Mouse (Mus musculus) ovary, postnatal 10 days (tissue): ENCODE results near the gene Col8a1.

ENCODE experiments used
- DNase-seq: peaks from one replicate; pipeline ENCODE4 v3.0.0; 2022; ENCODE audit warnings: low spot score

Col8a1 gene

GRCm38 (mm10) chr16:57754526-57755125, at the start of gene Col8a1:
Gene Col8a1, minus strand, starts transcription at chr16:57754737.
- DNase-seq: no peak

GRCm38 (mm10) chr16:57801886-57802285, 47.3 kb upstream of the Col8a1 start:
- no peak for DNase-seq

- DNase-seq: no peak
Measured at GRCm38 (mm10) chr16:57796321-57796720, 41.8 kb upstream of the Col8a1 start.

GRCm38 (mm10) chr16:57779011-57779410, 24.5 kb upstream of the Col8a1 start:
- DNase-seq: no peak

- no peak for DNase-seq
Measured at GRCm38 (mm10) chr16:57765615-57766014, 11.1 kb upstream of the Col8a1 start.

- DNase-seq: no peak
Measured at GRCm38 (mm10) chr16:57759862-57760261, 5.3 kb upstream of the Col8a1 start.

GRCm38 (mm10) chr16:57755708-57756107, 1.2 kb upstream of the Col8a1 start:
- DNase-seq: no peak

- DNase-seq: no peak
Measured at GRCm38 (mm10) chr16:57755241-57755640, 704 bp upstream of the Col8a1 start.

- no peak for DNase-seq
Measured at GRCm38 (mm10) chr16:57753539-57754280, 827 bp downstream of the Col8a1 start.

- no peak for DNase-seq
Measured at GRCm38 (mm10) chr16:57750549-57750948, 4.0 kb downstream of the Col8a1 start.

- DNase-seq: no peak
Measured at GRCm38 (mm10) chr16:57748093-57748492, 6.4 kb downstream of the Col8a1 start.

GRCm38 (mm10) chr16:57747357-57748056, 7.0 kb downstream of the Col8a1 start:
- DNase-seq: no peak

- DNase-seq: no peak
Measured at GRCm38 (mm10) chr16:57740169-57740568, 14.4 kb downstream of the Col8a1 start.

GRCm38 (mm10) chr16:57734942-57735341, 19.6 kb downstream of the Col8a1 start:
- DNase-seq: no peak

GRCm38 (mm10) chr16:57733545-57733944, 21.0 kb downstream of the Col8a1 start:
- DNase-seq: no peak

- no peak for DNase-seq
Measured at GRCm38 (mm10) chr16:57733139-57733538, 21.4 kb downstream of the Col8a1 start.

- DNase-seq: no peak
Measured at GRCm38 (mm10) chr16:57724978-57725377, 29.6 kb downstream of the Col8a1 start.

- no peak for DNase-seq
Measured at GRCm38 (mm10) chr16:57718982-57719381, 35.6 kb downstream of the Col8a1 start.

GRCm38 (mm10) chr16:57698733-57699132, 55.8 kb downstream of the Col8a1 start:
- no peak for DNase-seq

- DNase-seq: no peak
Measured at GRCm38 (mm10) chr16:57694694-57695093, 59.8 kb downstream of the Col8a1 start.

- no peak for DNase-seq
Measured at GRCm38 (mm10) chr16:57693906-57694522, 60.5 kb downstream of the Col8a1 start.

- no peak for DNase-seq
Measured at GRCm38 (mm10) chr16:57685790-57686399, 68.6 kb downstream of the Col8a1 start.
